Mouse (Mus musculus) urinary bladder, postnatal 25 days (tissue): ENCODE measurements at regions not wholly inside any gene's neighbourhood (a gene's known extent, or its start where the extent isn't known, plus 50 kb on each side); places are given as distances from the start of the nearest gene placed in this dataset.
A peak's percentile ranks its signal among the peaks of the same experiment; 100 is the strongest.

Experiments
- DNase-seq: peaks from one replicate; pipeline ENCODE4 v3.0.0; 2022; ENCODE audit warnings: low spot score

DNA sequence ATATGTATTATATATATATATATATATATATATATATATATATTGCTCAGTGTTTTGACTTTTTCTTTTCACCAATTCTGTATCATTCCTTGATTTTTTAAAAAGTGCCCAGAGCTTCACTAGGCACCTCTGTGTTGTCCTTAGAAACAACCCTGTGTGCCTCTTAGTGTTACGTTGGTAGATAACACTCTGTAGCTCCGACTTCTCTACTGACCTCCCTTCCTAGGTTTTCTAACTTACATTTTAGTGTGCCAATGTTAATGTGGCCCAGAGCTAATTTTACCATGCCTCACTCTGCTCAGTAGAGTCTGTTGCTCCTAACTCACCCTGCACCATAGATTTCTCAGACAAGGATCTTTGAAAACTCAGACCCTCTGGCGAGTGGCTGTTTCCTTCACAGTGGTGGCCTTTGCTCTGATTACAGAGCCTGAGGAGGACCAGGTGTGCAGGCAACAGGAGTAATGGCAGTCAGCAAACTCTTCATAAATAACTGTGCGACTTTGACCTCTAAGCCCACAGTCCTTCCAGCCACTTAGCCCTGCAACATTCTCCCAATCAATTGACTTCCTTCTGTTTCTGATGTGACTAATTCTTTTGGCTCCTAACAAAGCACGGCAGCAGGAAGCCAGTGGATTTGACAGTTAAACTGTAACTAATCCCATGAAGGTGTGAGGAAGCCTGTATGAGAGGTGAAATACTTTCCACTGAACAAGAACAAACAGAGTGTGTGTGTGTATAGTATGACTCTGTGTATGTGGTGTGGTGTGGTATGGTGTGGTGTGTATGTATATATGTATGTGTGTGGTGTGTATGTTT is 53.6 kb upstream of the Actr3 start:
- DNase-seq: no peak

DNA sequence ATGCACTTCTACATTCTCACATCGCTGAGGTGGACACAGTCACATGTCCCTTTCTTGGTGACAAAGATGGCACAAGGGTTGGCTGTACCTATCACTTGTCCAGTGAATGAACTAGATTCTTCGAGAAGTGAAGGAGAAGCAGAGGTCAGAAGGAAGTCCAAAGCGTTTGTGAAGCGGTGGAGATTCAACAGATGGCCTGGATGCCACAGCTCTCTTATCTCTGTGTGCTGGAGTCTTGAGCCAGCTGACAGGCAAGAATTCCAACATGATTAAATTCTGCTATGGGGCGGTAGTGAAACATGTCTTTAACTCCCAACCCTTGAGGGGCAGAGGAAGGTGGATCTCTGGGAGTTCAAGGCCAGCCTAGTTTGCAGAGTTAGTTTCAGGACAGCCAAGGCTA is 55.5 kb upstream of the Actr3 start:
- no peak for DNase-seq

DNA sequence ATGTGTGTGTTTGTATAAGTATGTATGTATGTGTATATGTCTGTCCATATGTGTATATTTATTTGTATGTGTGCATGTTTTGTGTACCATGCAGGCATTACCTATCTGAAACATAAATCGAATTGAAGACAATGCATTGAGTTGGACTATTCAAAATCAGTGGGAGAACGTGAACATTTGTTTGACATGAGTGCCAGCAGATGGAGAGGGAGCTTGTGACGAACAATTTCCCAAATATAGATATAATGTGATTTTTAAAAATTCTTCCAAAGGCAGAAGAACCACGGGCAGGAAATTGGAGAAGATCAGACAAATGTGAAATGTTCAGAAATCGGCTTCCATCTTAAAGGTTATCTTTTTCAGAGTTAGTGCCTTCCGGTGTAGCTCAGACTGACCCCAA is 59.1 kb upstream of the Actr3 start:
- no peak for DNase-seq

DNA sequence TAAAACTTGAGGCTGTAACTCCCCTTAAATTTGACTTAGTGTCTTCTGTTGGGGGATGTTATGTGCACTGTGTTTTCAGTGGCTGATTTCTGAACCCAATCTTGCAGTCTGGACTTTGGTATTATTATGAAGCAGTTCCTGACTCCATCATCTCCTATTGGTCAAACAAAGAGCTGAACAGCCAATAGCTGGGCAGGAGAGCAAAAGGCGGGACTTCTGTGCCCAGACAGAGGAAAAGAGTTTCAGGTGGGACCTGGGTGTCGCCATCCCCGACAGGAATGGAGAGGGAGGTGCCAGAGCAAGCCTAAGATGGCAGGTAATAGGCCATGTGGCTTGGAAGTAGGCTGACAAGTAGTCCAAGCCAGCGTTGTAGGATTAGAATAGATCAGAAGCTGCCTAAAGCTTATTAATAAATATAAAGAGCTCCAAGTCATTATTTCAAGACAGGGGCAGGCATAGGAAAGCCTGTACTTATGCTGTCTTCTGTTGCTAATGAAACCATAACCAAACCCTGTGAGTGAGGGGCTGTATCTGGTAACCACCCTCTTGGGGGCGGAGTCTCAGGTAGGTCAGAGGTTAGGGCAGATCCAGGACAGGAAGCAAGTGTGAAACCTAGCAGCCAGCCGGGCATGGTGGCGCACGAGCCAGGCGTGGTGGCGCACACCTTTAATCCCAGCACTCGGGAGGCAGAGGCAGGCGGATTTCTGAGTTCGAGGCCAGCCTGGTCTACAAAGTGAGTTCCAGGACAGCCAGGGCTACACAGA is 60.0 kb upstream of the Actr3 start:
- DNase-seq: no peak

DNA sequence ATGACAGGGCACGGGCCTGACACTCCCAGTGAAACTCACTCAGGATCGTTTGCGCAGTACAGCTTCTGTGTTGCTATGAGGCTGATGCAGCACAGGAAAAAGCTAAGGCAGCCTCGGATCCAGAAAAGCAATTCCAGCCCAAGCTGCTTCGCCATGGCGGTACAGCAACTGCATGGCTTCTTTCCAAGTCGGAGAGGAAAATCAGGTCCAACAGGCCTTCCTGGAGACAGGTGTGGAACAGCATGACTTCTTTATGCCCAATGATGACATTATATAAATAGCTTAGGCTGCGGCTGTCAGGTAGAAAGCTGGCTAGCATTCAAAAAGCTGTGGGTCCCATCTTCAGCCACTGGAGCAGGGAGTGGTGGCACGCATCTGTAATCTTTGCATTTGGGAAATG is 61.5 kb upstream of the Actr3 start:
- peak; percentile 39 for DNase-seq

DNA sequence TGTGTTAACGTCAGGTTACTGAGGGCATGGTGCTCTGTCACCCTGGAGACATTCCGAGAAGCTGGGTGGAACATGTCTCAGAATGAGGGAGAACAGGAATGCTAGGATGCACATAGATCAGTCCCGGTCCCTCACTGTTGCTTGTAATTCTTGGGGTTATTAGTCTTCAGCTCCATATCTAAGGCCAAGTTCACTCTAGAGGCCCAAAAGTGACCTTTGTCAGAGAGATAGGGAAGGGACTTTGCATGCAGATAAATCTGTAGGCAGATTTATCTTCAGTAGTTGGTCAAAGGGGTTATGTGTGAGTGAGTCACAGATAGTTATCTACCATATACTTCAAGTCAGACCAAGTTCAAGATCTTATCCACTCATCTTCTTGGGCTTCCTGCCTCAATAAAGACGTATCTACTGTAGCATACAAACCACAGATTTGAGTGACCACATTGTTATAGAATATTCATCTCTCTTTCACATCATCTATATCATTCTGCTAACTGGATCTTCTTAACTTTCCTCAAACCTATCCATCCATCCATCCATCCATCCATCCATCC is 58.4 kb upstream of the Slc35f5 start:
- DNase-seq: no peak

DNA sequence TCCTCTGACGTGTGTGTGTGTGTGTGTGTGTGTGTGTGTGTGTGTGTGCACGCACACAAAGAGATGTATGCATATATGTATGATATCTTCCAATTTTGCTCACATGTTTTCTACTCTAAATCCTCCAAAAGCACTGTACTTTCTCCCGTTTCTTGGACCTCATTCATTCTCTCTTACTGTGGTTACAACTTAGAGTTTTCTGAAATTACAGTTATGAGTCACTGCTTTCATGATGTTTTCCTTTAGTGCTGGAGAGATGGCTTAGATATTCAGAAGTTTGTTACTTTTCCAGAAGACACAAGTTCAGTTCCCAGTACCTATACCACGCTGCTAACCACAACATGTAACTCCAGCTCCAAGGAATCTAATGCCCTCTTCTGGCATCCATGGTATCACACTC is 56.5 kb upstream of the Slc35f5 start:
- DNase-seq: no peak

DNA sequence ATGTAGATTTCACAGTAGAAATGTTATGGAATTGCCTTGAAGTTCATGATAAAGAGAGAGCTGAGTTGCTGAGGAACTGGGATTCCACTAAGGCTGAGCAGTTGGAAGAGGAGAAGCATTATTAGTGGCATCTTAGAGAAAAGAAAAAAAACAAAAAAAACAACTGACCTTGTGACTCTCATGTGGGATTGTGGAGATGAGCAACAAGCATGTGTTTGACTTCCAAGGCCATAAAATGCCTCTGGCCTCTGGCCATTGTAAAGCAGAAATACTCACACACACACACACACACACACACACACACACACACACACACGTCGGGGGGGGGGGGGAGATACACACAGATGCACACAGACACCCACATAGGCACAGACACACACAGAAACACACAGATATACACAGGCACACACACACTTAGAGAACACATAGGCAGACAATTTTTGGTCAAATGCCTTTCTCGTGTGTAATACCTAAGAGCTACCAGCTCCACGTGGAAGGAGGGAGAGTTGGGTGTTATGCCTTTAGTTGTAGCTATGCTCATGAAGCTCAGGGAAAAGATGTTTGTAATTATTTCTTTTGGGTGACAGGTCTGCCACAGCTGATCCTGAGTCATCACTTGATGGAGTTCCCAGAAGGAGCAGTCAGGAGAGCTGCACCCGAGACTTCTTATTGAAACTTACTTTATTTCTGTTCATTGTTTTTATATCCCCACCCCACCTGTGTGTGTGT is 52.4 kb upstream of the Slc35f5 start:
- no peak for DNase-seq

DNA sequence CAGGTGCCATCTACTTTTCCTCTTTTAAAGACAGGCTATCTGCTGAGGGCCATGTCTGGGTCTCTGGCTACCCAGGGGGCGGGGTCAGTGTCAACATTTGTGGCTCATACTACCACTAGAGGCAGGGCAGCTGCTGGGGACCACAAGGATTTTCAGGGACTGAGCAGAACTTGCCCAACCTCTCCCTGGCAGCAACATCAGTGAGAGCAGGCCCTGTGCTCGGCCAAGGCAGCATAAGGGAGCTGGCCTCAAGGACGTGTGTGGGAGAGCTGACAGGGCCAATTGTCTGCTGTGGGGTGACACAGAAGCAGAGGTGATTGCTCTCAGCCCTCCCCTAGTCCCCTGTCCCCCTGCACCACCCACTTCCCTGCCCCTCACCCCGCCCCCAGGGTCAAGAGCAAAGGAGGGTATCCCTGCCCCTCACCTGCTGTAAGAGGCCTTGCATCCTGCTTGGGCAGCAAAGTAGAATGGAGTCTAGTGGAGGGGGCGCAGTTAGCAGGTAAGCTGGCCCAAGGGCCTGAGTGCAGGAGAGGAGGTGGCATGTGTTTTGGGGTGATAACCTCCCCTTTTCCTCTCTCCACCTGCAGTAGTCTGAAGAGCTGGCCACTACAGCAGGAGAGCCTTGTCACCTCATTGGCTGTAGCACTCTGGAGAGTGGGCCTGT is 51.7 kb upstream of the Slc35f5 start:
- DNase-seq: no peak
